Mouse (Mus musculus): ENCODE data around the gene Chpf. TPM values are rescaled to one million over a fixed set of nuclear protein-coding genes. Genes with fewer than 3 reads are reported as not detected.

Gene Chpf
- polyA plus RNA-seq, 1 experiment from 2014 or later: 40.6 TPM

- Histone ChIP-seq H3K4me3 (replicated peaks) (no peak overlapping the region), H3K4me1 (peaks cover 84% of the 10 kb centered on the region), H3K9ac (no peak overlapping the region), H3K9me3 (replicated peaks) (no peaks in the 10 kb centered on the region), H3K27me3 (peaks cover 71% of the 10 kb centered on the region), H3K4me2 (no peak overlapping the region), H3K27ac (no peak overlapping the region), H3K36me3 (no peaks in the 10 kb centered on the region)
- ATAC-seq (replicated peaks; ENCODE audit: low FRiP score): no peak
- WGBS: 49% methylated on average over 3 of the region's 3 CpGs
Measured at GRCm38 (mm10) chr1:75455433-75455832, 23.7 kb downstream of the Chpf start.

GRCm38 (mm10) chr1:75451900-75452299 lies 27.2 kb downstream of the Chpf start:
- Histone ChIP-seq H3K27ac (no peak overlapping the region), H3K4me1 (peaks cover 91% of the 10 kb centered on the region), H3K4me3 (replicated peaks) (no peak overlapping the region), H3K9me3 (replicated peaks) (no peaks in the 10 kb centered on the region), H3K9ac (no peak overlapping the region), H3K27me3 (peaks cover 80% of the 10 kb centered on the region), H3K4me2 (no peak overlapping the region), H3K36me3 (no peaks in the 10 kb centered on the region)
- WGBS: 49% methylated on average over 5 of the region's 5 CpGs
- ATAC-seq (replicated peaks; ENCODE audit: low FRiP score): no peak

GRCm38 (mm10) chr1:75450314-75451005 lies 28.6 kb downstream of the Chpf start, which contains the start of gene Asic4:
Gene Asic4, plus strand, starts transcription at chr1:75450436.
- H3K9ac ChIP-seq: peak within 1 kb of the TSS; percentile 34; the same call in 1 of the 2 replicates
- H3K4me1 ChIP-seq: peaks cover 91% of the 10 kb centered on the region
- WGBS: under 1% methylated on average over 34 of the region's 35 CpGs
- no peak within 1 kb of the TSS; the same call in 1 of the 2 replicates for H3K27ac ChIP-seq
- peaks cover 75% of the 10 kb centered on the region for H3K27me3 ChIP-seq
- no peaks in the 10 kb centered on the region for H3K9me3 ChIP-seq (replicated peaks)
- peak within 1 kb of the TSS; percentile 23 for H3K4me3 ChIP-seq (replicated peaks)
- no peaks in the 10 kb centered on the region for H3K36me3 ChIP-seq
- peak within 1 kb of the TSS; percentile 62 for H3K4me2 ChIP-seq
- no peak for ATAC-seq (replicated peaks; ENCODE audit: low FRiP score)

- ATAC-seq (replicated peaks; ENCODE audit: low FRiP score): no peak
- Histone ChIP-seq H3K9me3 (replicated peaks) (no peaks in the 10 kb centered on the region), H3K4me2 (peak overlapping the region; percentile 62), H3K36me3 (no peaks in the 10 kb centered on the region), H3K4me1 (peaks cover 94% of the 10 kb centered on the region), H3K27me3 (peaks cover 76% of the 10 kb centered on the region), H3K27ac (no peak overlapping the region), H3K4me3 (replicated peaks) (peak overlapping the region; percentile 23), H3K9ac (no peak overlapping the region)
- WGBS: 14% methylated on average over 8 of the region's 8 CpGs
Measured at GRCm38 (mm10) chr1:75449377-75450135, 29.6 kb downstream of the Chpf start.

GRCm38 (mm10) chr1:75448937-75449336 lies 30.2 kb downstream of the Chpf start:
- Histone ChIP-seq H3K4me2 (peak overlapping the region; percentile 23; the same call in 1 of the 2 replicates), H3K4me1 (peaks cover 94% of the 10 kb centered on the region), H3K27ac (peak overlapping the region; percentile 32; the same call in 1 of the 2 replicates), H3K9me3 (replicated peaks) (no peaks in the 10 kb centered on the region), H3K27me3 (peaks cover 81% of the 10 kb centered on the region), H3K9ac (no peak overlapping the region), H3K4me3 (replicated peaks) (no peak overlapping the region), H3K36me3 (no peaks in the 10 kb centered on the region)
- ATAC-seq (replicated peaks; ENCODE audit: low FRiP score): no peak
- WGBS: 8% methylated on average over 14 of the region's 14 CpGs

GRCm38 (mm10) chr1:75448052-75448431 lies 31.1 kb downstream of the Chpf start:
- peak overlapping the region; percentile 82 for H3K27ac ChIP-seq

GRCm38 (mm10) chr1:75447265-75448051 lies 31.6 kb downstream of the Chpf start:
- H3K9ac ChIP-seq: no peak overlapping the region
- H3K36me3 ChIP-seq: peaks cover 8% of the 10 kb centered on the region
- ATAC-seq (replicated peaks; ENCODE audit: low FRiP score): peak; percentile 3; the same call in 1 of the 2 replicates
- peak overlapping the region; percentile 54 for H3K4me2 ChIP-seq
- peak overlapping the region; percentile 82 for H3K27ac ChIP-seq
- WGBS: 3% methylated on average over 10 of the region's 10 CpGs
- H3K9me3 ChIP-seq (replicated peaks): no peaks in the 10 kb centered on the region
- peaks cover 95% of the 10 kb centered on the region for H3K4me1 ChIP-seq
- H3K4me3 ChIP-seq (replicated peaks): peak overlapping the region; percentile 20; the same call in 1 of the 2 replicates
- H3K27me3 ChIP-seq: peaks cover 70% of the 10 kb centered on the region

More at GRCm38 (mm10) chr1:75448052-75448431, 31.1 kb downstream of the Chpf start:
- H3K9ac ChIP-seq: no peak overlapping the region
- H3K4me3 ChIP-seq (replicated peaks): 0 out of 2 replicates have a peak overlapping the region, but pooled peaks have one; percentile 20
- 2% methylated on average over 7 of the region's 7 CpGs for WGBS
- ATAC-seq (replicated peaks; ENCODE audit: low FRiP score): no peak
- peaks cover 94% of the 10 kb centered on the region for H3K4me1 ChIP-seq
- peaks cover 2% of the 10 kb centered on the region; the same call in 1 of the 2 replicates for H3K36me3 ChIP-seq
- peak overlapping the region; percentile 54 for H3K4me2 ChIP-seq
- peaks cover 75% of the 10 kb centered on the region for H3K27me3 ChIP-seq
- H3K9me3 ChIP-seq (replicated peaks): no peaks in the 10 kb centered on the region

- Histone ChIP-seq H3K9ac (no peak overlapping the region), H3K27ac (peak overlapping the region; percentile 82), H3K4me2 (peak overlapping the region; percentile 54), H3K36me3 (peaks cover 16% of the 10 kb centered on the region), H3K4me1 (peaks cover 100% of the 10 kb centered on the region), H3K27me3 (peaks cover 62% of the 10 kb centered on the region), H3K4me3 (replicated peaks) (peak overlapping the region; percentile 20; the same call in 1 of the 2 replicates), H3K9me3 (replicated peaks) (no peaks in the 10 kb centered on the region)
- ATAC-seq (replicated peaks; ENCODE audit: low FRiP score): peak; percentile 30; the same call in 1 of the 2 replicates
- WGBS: 2% methylated on average over 20 of the region's 20 CpGs
Measured at GRCm38 (mm10) chr1:75446656-75447055, 32.5 kb downstream of the Chpf start.

GRCm38 (mm10) chr1:75445751-75446611 lies 33.1 kb downstream of the Chpf start:
- no peaks in the 10 kb centered on the region for H3K9me3 ChIP-seq (replicated peaks)
- no peak overlapping the region for H3K9ac ChIP-seq
- H3K4me2 ChIP-seq: peak overlapping the region; percentile 54
- peaks cover 21% of the 10 kb centered on the region for H3K36me3 ChIP-seq
- peaks cover 55% of the 10 kb centered on the region for H3K27me3 ChIP-seq
- H3K4me3 ChIP-seq (replicated peaks): peak overlapping the region; percentile 20
- peak overlapping the region; percentile 82 for H3K27ac ChIP-seq
- under 1% methylated on average over 22 of the region's 22 CpGs for WGBS
- ATAC-seq (replicated peaks; ENCODE audit: low FRiP score): peak; percentile 16
- H3K4me1 ChIP-seq: peaks cover 100% of the 10 kb centered on the region

- no peaks in the 10 kb centered on the region for H3K9me3 ChIP-seq (replicated peaks)
- no peak for ATAC-seq (replicated peaks; ENCODE audit: low FRiP score)
- 10% methylated on average over 9 of the region's 9 CpGs for WGBS
- H3K4me2 ChIP-seq: peak overlapping the region; percentile 54
- peaks cover 26% of the 10 kb centered on the region for H3K36me3 ChIP-seq
- H3K9ac ChIP-seq: 0 out of 2 replicates have a peak overlapping the region, but pooled peaks have one; percentile 10
- H3K27ac ChIP-seq: peak overlapping the region; percentile 82
- peaks cover 93% of the 10 kb centered on the region for H3K4me1 ChIP-seq
- H3K27me3 ChIP-seq: peaks cover 47% of the 10 kb centered on the region
- H3K4me3 ChIP-seq (replicated peaks): no peak overlapping the region
Measured at GRCm38 (mm10) chr1:75445141-75445701, 33.9 kb downstream of the Chpf start.

Data from kidney, embryonic 15.5 days (tissue).